In the genomic region with DNA sequence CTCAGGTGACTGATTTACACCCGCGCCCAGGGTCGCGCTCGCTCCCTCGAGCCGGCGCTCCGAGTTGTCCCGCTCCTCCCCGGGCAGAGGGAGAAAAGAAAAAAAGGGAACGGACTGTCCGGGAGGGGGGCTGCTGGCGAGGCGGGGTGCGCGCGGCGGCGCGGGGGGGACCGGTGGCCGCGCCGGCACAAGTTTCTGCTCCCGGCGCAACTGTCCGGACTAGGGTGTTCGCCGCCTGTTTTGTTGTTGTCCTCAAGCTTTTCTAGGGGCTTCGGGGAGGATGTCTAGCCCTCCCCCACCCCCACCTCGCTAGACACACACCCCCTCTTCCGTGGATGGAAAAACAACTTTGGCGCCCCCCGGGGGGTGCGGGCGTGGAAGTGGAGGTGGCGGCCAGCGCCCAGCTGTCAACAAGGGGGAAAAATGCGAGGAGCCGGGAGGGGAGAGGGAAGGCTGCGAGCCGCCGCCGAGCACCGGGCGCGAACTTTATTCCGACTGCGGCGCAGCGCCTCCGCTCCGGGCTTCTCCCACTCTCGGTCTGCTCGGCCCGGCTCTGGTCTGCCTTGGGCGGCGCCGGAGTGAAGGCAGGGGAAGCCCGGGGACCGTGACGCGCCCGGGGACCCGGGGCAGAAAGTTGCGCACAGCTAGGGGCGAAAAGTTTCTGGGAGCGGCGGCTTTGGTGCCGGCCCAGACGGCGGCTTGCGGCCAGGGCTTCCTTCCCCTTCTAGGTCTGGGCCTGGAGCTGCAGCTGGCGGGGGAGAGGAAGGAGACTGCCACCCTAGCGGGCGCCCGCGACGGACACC, we compare ENCODE assay signal across 8 mouse cellular contexts. TPM values are rescaled to one million over a fixed set of nuclear protein-coding genes. Genes with fewer than 3 reads are reported as not detected.
DNase-seq lines count a peak whose midpoint lies in the region; ATAC-seq and TF ChIP-seq lines count a peak whose summit lies in the region.

A gene (minus strand): TSS at position 105 of the 803 bp plus-strand sequence.

- H3K36me3 ChIP-seq in spleen, adult 2 months (ENCODE audit: control insufficient read depth, insufficient read depth, low read length): no peaks in the 10 kb centered on the region
- no peaks in the 10 kb centered on the region for H3K36me3 ChIP-seq in heart, adult 2 months (ENCODE audit: control insufficient read depth, insufficient read depth, low read length)

- H3K27me3 ChIP-seq in spleen, adult 2 months (ENCODE audit: control insufficient read depth, insufficient read depth, low read length): peaks cover 13% of the 10 kb centered on the region
- H3K27me3 ChIP-seq in heart, adult 2 months (ENCODE audit: control insufficient read depth, insufficient read depth, low read length): peaks cover 5% of the 10 kb centered on the region

- intact Hi-C loops in heart, adult 2 months (cut with DNase I): loop anchor here (2.0 kb wide), 1 partner anchor 131 kb away; no protein-coding TSS in a partner anchor

- H3K4me3 ChIP-seq in spleen, adult 2 months (ENCODE audit: extremely low read depth, insufficient read depth, insufficient read length): peak within 1 kb of the TSS; percentile 33; the same call in 1 of the 2 replicates
- H3K4me3 ChIP-seq in heart, adult 2 months: peak within 1 kb of the TSS; percentile 54
- peak within 1 kb of the TSS; percentile 56 for H3K4me3 ChIP-seq in lung, adult 2 months (replicated peaks; ENCODE audit: extremely low read depth, low read depth, low read length)

- peak within 1 kb of the TSS; percentile 58 for H3K9ac ChIP-seq in heart, adult 2 months (ENCODE audit: low read depth, low read length)

- no peak for TF ChIP-seq POLR2A in spleen, adult 2 months (IDR thresholded peaks at IDR 0.05; ENCODE audit: low read depth, low read length)
- no peak for TF ChIP-seq POLR2A in heart, adult 2 months (IDR thresholded peaks at IDR 0.05; ENCODE audit: insufficient read depth, low read depth, low read length)
- no peak for TF ChIP-seq POLR2A in lung, adult 2 months (IDR thresholded peaks at IDR 0.05; ENCODE audit: borderline replicate concordance, extremely low read depth, low read depth, low read length)

- WGBS in spleen, adult 2 months: 2% methylated on average over 48 of the region's 80 CpGs
- WGBS in heart, adult 2 months: 1% methylated on average over 74 of the region's 80 CpGs
- 1% methylated on average over 80 of the region's 80 CpGs for WGBS in lung, adult 2 months

- no peak for DNase-seq in spleen, adult 2 months (ENCODE audit: low read depth in 1 of 2, low spot score in 2 of 2)
- DNase-seq in spleen, adult 12 weeks (ENCODE audit: low spot score): no peak
- peak; percentile 77 for DNase-seq in embryo, embryonic 11 days
- DNase-seq in heart, adult 2 months: peak; percentile 59 to 69
- DNase-seq in kidney, adult 18-20 months: peak; percentile 64
- peak; percentile 34 for DNase-seq in lung, adult 2 months
- DNase-seq in ovary, adult 18-20 months (ENCODE audit: low spot score): peak; percentile 19

- no peak for TF ChIP-seq CTCF in spleen, adult 2 months (IDR thresholded peaks at IDR 0.05; ENCODE audit: extremely low read depth, insufficient read depth, insufficient read length, insufficient replicate concordance)
- 0 out of 2 replicates have a peak, but pooled peaks have one; percentile 14 for TF ChIP-seq CTCF in heart, adult 2 months (IDR thresholded peaks at IDR 0.05)
- no peak for TF ChIP-seq CTCF in lung, adult 2 months (IDR thresholded peaks at IDR 0.05; ENCODE audit: insufficient read depth, low read length)

- no peak for TF ChIP-seq EP300 in heart, adult 2 months (IDR thresholded peaks at IDR 0.05; ENCODE audit: insufficient read depth, low read depth, low read length)

- no peak for ATAC-seq in activated CD4-positive, CD25-positive, alpha-beta regulatory T cell, adult 4 months

- no peaks in the 10 kb centered on the region for H3K4me1 ChIP-seq in spleen, adult 2 months (ENCODE audit: control insufficient read depth, insufficient read depth, insufficient read length)
- H3K4me1 ChIP-seq in heart, adult 2 months (ENCODE audit: control insufficient read depth, insufficient read depth, low read length): no peaks in the 10 kb centered on the region
- no peaks in the 10 kb centered on the region; the same call in 1 of the 2 replicates for H3K4me1 ChIP-seq in lung, adult 2 months (ENCODE audit: control insufficient read depth, insufficient read depth, low read length)

- no peak within 1 kb of the TSS for H3K27ac ChIP-seq in spleen, adult 2 months (ENCODE audit: insufficient read depth, low read length)
- H3K27ac ChIP-seq in heart, adult 2 months: peak within 1 kb of the TSS; percentile 60

- H3K79me2 ChIP-seq in heart, adult 2 months (replicated peaks; ENCODE audit: control insufficient read depth, insufficient read depth, low read length): no peaks in the 10 kb centered on the region

RNA-seq across cellular contexts. Expression of the gene that starts here (rescaled TPM):
- 0.39 and 0.88 TPM in 2 replicates for polyA plus RNA-seq in spleen, adult 2 months (2012; rRNA removed)
- 1 to 10 TPM; 2.6 to 3.0 TPM for total RNA-seq in heart, adult 2 months (2021)
- 1.3 and 1.6 TPM in 2 replicates for polyA plus RNA-seq in heart, adult 2 months (2012; rRNA removed)
- polyA plus RNA-seq in lung, adult 2 months (2012; rRNA removed): 4.4 and 7.4 TPM in 2 replicates
- not detected for polyA plus RNA-seq in activated CD4-positive, CD25-positive, alpha-beta regulatory T cell, adult 4 months (2017; shearing (Covaris generic))

Comparison
In these comparisons a context has a peak if more than half of its experiments do, and no peak if none do; other contexts are left out.
1. DNase-seq: peak in embryo, embryonic 11 days (single experiment), heart, adult 2 months (2 of 2), kidney, adult 18-20 months (single experiment), lung, adult 2 months (single experiment) and ovary, adult 18-20 months (single experiment); none in spleen, adult 2 months (0 of 2) and spleen, adult 12 weeks (single experiment).
2. Peak in every context shown above with its lines, with median percentiles within 50 percentile points of each other: H3K4me3 ChIP-seq.